In the genomic region with DNA sequence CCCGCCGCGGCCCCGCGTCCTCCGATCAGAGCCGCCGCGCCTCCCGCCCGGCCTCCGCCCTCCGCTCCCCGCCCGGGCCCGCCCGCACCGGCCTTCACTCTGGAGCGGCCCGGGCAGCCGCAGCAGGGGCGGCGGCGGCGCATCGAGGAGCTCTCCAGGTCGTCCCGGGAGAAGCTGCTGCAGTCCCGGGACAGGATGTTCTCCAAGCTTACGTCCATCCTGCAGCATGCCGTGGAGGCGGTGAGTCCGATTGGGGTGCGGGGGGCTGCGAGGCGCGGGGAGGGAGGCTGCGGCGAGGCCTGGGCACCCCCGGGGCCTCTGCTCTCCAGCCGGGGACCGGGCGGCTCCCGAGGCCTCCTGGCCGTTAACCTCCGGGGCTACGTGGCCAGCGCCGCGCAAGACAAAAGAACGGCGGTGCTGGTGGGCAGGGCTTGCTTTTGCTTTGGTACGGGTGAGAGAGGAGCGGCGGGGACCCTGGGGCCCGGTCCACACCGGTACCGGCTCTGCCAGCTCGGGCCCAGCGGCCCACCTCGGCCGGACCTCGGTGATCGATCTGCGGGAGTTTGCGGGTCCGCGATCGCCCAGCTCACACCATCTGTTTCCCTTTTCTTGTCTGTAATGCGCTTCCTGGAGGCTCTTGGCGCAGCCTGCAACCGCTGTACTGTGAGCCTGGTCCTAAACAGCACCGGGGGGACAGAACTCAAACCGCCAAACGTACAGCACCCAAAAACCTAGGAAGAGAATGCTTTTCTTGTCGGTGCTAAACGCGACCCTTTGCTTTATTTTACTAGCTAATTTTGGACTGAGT, we compare ENCODE assay signal across 8 mouse cellular contexts. TPM values are rescaled to one million over a fixed set of nuclear protein-coding genes. Genes with fewer than 3 reads are reported as not detected.
A peak's percentile ranks its signal among the peaks of the same experiment; 100 is the strongest.
DNase-seq lines count a peak whose midpoint lies in the region; ATAC-seq and TF ChIP-seq lines count a peak whose summit lies in the region.

No protein-coding gene starts in this region.

- H3K4me2 ChIP-seq in embryonic facial prominence, embryonic 12.5 days (replicated peaks) = peak overlapping the region; percentile 62
- H3K4me2 ChIP-seq in lung, embryonic 14.5 days = peak overlapping the region; percentile 77

- peak; percentile 50 for DNase-seq in CD4-positive helper T cell, adult 2 months (ENCODE audit: low read depth, low spot score)
- peak; percentile 67 for DNase-seq in NIH3T3 (ENCODE audit: low read depth)
- peak; percentile 60 to 68 for DNase-seq in heart, adult 9 months (ENCODE audit: low spot score in 2 of 2)
- DNase-seq in kidney, postnatal 10 days = peak; percentile 73
- peak; percentile 70 for DNase-seq in lung, embryonic 14.5 days
- peak; percentile 57 to 58 for DNase-seq in urinary bladder, postnatal 36 days (ENCODE audit: low spot score in 2 of 2)

- WGBS in embryonic facial prominence, embryonic 12.5 days = under 1% methylated on average over 75 of the region's 78 CpGs
- under 1% methylated on average over 78 of the region's 78 CpGs for WGBS in lung, embryonic 14.5 days
- under 1% methylated on average over 78 of the region's 78 CpGs for WGBS in olfactory bulb, adult 2 months

- H3K4me1 ChIP-seq in embryonic facial prominence, embryonic 12.5 days = peaks cover 49% of the 10 kb centered on the region
- peaks cover 39% of the 10 kb centered on the region for H3K4me1 ChIP-seq in lung, embryonic 14.5 days (ENCODE audit: insufficient read depth)
- peaks cover 20% of the 10 kb centered on the region for H3K4me1 ChIP-seq in olfactory bulb, adult 2 months (ENCODE audit: control insufficient read depth, insufficient read depth, low read length)

- TF ChIP-seq POLR2A in olfactory bulb, adult 2 months (IDR thresholded peaks at IDR 0.05; ENCODE audit: insufficient read depth, low read depth, low read length) = no peak

- peak overlapping the region; percentile 97 for H3K27ac ChIP-seq in embryonic facial prominence, embryonic 12.5 days
- H3K27ac ChIP-seq in lung, embryonic 14.5 days (ENCODE audit: low read depth) = peak overlapping the region; percentile 97
- H3K27ac ChIP-seq in olfactory bulb, adult 2 months (ENCODE audit: insufficient read depth, low read depth, low read length) = peak overlapping the region; percentile 19; the same call in 1 of the 2 replicates

- H3K9me3 ChIP-seq in embryonic facial prominence, embryonic 12.5 days = no peaks in the 10 kb centered on the region
- no peaks in the 10 kb centered on the region for H3K9me3 ChIP-seq in lung, embryonic 14.5 days (ENCODE audit: low read depth, low read length)

- H3K36me3 ChIP-seq in embryonic facial prominence, embryonic 12.5 days = no peaks in the 10 kb centered on the region
- no peaks in the 10 kb centered on the region for H3K36me3 ChIP-seq in lung, embryonic 14.5 days (ENCODE audit: insufficient read depth)

- H3K4me3 ChIP-seq in embryonic facial prominence, embryonic 12.5 days = peak overlapping the region; percentile 98
- peak overlapping the region; percentile 98 for H3K4me3 ChIP-seq in lung, embryonic 14.5 days (ENCODE audit: low read depth, low read length)
- H3K4me3 ChIP-seq in olfactory bulb, adult 2 months (ENCODE audit: insufficient read depth, low read depth, low read length) = peak overlapping the region; percentile 90

- peak overlapping the region; percentile 97 for H3K9ac ChIP-seq in embryonic facial prominence, embryonic 12.5 days
- peak overlapping the region; percentile 99 for H3K9ac ChIP-seq in lung, embryonic 14.5 days

- TF ChIP-seq CTCF in lung, embryonic 14.5 days (IDR thresholded peaks at IDR 0.05; ENCODE audit: low read depth) = no peak
- TF ChIP-seq CTCF in olfactory bulb, adult 2 months (IDR thresholded peaks at IDR 0.05; ENCODE audit: insufficient read depth, low read depth, low read length) = no peak

- peak; percentile 54; the same call in 1 of the 2 replicates for ATAC-seq in embryonic facial prominence, embryonic 12.5 days (ENCODE audit: insufficient number of reproducible peaks, insufficient read depth, low FRiP score, low TSS enrichment)
- ATAC-seq in lung, embryonic 14.5 days (ENCODE audit: insufficient read depth) = peak; percentile 72

- H3K27me3 ChIP-seq in embryonic facial prominence, embryonic 12.5 days = no peaks in the 10 kb centered on the region
- no peaks in the 10 kb centered on the region for H3K27me3 ChIP-seq in lung, embryonic 14.5 days (ENCODE audit: insufficient read depth, low read length)

RNA-seq across cellular contexts. Expression of a gene that starts 0.9 kb away (rescaled TPM):
- polyA plus RNA-seq in embryonic facial prominence, embryonic 12.5 days (2016; fragmentation: Nextera tagmentation; extraction: Ambion mirVana) = 18.3 and 18.4 TPM in 2 replicates
- polyA plus RNA-seq in lung, embryonic 14.5 days (2014; fragmentation: Nextera tagmentation; extraction: Ambion mirVana) = 20.3 and 21.2 TPM in 2 replicates
- polyA plus RNA-seq in olfactory bulb, adult 2 months (2012; ENCODE audit: insufficient read depth, insufficient read length, low replicate concordance, missing spikeins) = not detected in 2 replicates

RNA-seq across cellular contexts. Expression of a gene that starts 46.6 kb away (rescaled TPM):
- polyA plus RNA-seq in embryonic facial prominence, embryonic 12.5 days (2016; fragmentation: Nextera tagmentation; extraction: Ambion mirVana) = 31.1 and 32.0 TPM in 2 replicates
- polyA plus RNA-seq in lung, embryonic 14.5 days (2014; fragmentation: Nextera tagmentation; extraction: Ambion mirVana) = 39.9 TPM in 2 replicates
- 376 and 501 TPM in 2 replicates for polyA plus RNA-seq in olfactory bulb, adult 2 months (2012; ENCODE audit: insufficient read depth, insufficient read length, low replicate concordance, missing spikeins)

Comparison
In these comparisons a context has a peak if more than half of its experiments do, and no peak if none do; other contexts are left out.
1. Peak in every context shown above with its lines: DNase-seq, ATAC-seq, H3K4me3 ChIP-seq and H3K27ac ChIP-seq.
2. H3K27ac ChIP-seq: peak in every context shown above with its lines; median percentile 97 in embryonic facial prominence, embryonic 12.5 days; 97 in lung, embryonic 14.5 days; 19 in olfactory bulb, adult 2 months.
3. RNA of a gene that starts 0.9 kb away (polyA plus RNA-seq): 20.3 to 21.2 TPM in lung, embryonic 14.5 days and 18.3 to 18.4 TPM in embryonic facial prominence, embryonic 12.5 days; not detected in olfactory bulb, adult 2 months; every median in the first group is over 10 times any median in the second.